Mouse (Mus musculus) kidney, adult 18-20 months (tissue): ENCODE data around the gene Skp2.

Experiments
- DNase-seq: peaks from one replicate; pipeline ENCODE4 v3.0.0; 2021

Gene Skp2

GRCm38 (mm10) chr15:9073684-9074083 lies 81.5 kb downstream of the Skp2 start:
- DNase-seq = no peak

GRCm38 (mm10) chr15:9073067-9073608 lies 82.1 kb downstream of the Skp2 start:
- DNase-seq = no peak

GRCm38 (mm10) chr15:9072630-9073029 lies 82.6 kb downstream of the Skp2 start:
- DNase-seq = no peak

GRCm38 (mm10) chr15:9071556-9072544 lies 83.4 kb downstream of the Skp2 start:
- peak; percentile 66 for DNase-seq

GRCm38 (mm10) chr15:9070912-9071555 lies 84.2 kb downstream of the Skp2 start, which contains the start of gene Nadk2:
Gene Nadk2 (plus strand): TSS chr15:9071260.
- peak; percentile 99 for DNase-seq

GRCm38 (mm10) chr15:9070353-9070752 lies 84.9 kb downstream of the Skp2 start:
- DNase-seq = no peak

- DNase-seq = no peak
These were observed 86.3 kb downstream of the Skp2 start for GRCm38 (mm10) chr15:9068881-9069280.
